Mouse (Mus musculus): ENCODE results near the gene Spsb1.

GRCm38 (mm10) chr4:149933519-149934245 lies 21.2 kb downstream of the Spsb1 start:
- TF ChIP-seq POLR2A (IDR thresholded peaks at IDR 0.05; ENCODE audit: borderline replicate concordance, control insufficient read depth, low read depth, low read length) (no peak), CTCF (IDR thresholded peaks at IDR 0.05; ENCODE audit: control insufficient read depth, insufficient read depth, low read length) (no peak)

All from bone marrow, adult 2 months (tissue).